Mouse (Mus musculus) kidney, embryonic 15.5 days (tissue): ENCODE results near the gene Tmem39a. TPM values are rescaled to one million over a fixed set of nuclear protein-coding genes. Genes with fewer than 3 reads are reported as not detected.

Experiments used
- polyA plus RNA-seq: library from polyadenylated mRNA; unstranded; fragments of >200 nt; fragmentation: Nextera tagmentation; extraction: Ambion mirVana; gene quantifications from 2 replicates; pipeline ENCODE4 v1.2.1, GENCODE M21; 2015

The Tmem39a gene
- polyA plus RNA-seq, 1 experiment from 2014 or later = 118 TPM

Other genes starting within 250 kb of the Tmem39a start
- 0.14 and 0.27 TPM in 2 replicates for gene Maats1, start 216.6 kb upstream of the Tmem39a start, polyA plus RNA-seq
- 167 and 189 TPM in 2 replicates for gene Cox17, start 211.7 kb upstream of the Tmem39a start, polyA plus RNA-seq
- gene Gm21987, start 211.7 kb upstream of the Tmem39a start, polyA plus RNA-seq = not detected in 2 replicates
- 1.1 and 5.7 TPM in 2 replicates for gene Popdc2, start 196.5 kb upstream of the Tmem39a start, polyA plus RNA-seq
- 3.9 and 4.2 TPM in 2 replicates for gene Pla1a, start 125.6 kb upstream of the Tmem39a start, polyA plus RNA-seq
- gene Adprh, start 106.0 kb upstream of the Tmem39a start, polyA plus RNA-seq = 93.2 and 102 TPM in 2 replicates
- 0.29 and 0.50 TPM in 2 replicates for gene Cd80, start 103.1 kb upstream of the Tmem39a start, polyA plus RNA-seq
- gene Timmdc1, start 36.0 kb upstream of the Tmem39a start, polyA plus RNA-seq = 32.1 and 32.3 TPM in 2 replicates
- gene Poglut1, start 8.4 kb upstream of the Tmem39a start, polyA plus RNA-seq = 58.0 and 60.6 TPM in 2 replicates
- 10.4 and 12.6 TPM in 2 replicates for gene Arhgap31, start 154.6 kb downstream of the Tmem39a start, polyA plus RNA-seq
- gene B4galt4, start 183.6 kb downstream of the Tmem39a start, polyA plus RNA-seq = 29.0 and 30.6 TPM in 2 replicates
- gene Upk1b, start 241.6 kb downstream of the Tmem39a start, polyA plus RNA-seq = 4.9 and 10.1 TPM in 2 replicates